Mouse (Mus musculus) E14TG2a.4 (cell line): ENCODE results near the gene Tmem179b.

Source experiments
- CTCF ChIP-seq: conservative IDR thresholded peaks from 2 replicates; pipeline ENCODE4 v1.5.1; 2014; ENCODE audit warnings: low read length
- NANOG ChIP-seq: IDR thresholded peaks from 2 replicates; pipeline ENCODE4 v1.6.1; 2014; ENCODE audit warnings: borderline replicate concordance, low read length, mixed read lengths

DNA sequence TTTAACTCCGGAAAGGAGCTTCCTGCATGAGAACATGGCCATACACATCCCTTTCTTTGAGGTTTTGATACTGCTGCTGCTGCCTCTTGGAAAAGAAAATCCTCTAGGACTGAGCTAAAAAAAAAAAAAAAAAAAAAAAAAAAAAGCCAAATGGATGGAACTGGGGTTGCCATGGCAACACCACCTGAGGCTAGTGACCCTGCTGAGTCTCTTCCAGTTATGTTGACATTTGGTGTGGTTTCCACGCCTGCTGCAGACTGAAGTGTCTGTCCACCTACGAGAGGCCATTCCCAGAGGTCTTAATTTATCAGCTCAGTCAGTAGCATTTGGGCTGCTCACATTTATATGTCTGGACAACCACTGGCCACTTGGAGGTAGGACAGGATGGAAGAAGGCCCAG, 14.3 kb upstream of the Tmem179b start:
- TF ChIP-seq CTCF (no peak), NANOG (no peak)
